Mouse (Mus musculus): ENCODE data around the gene Tmem183a.
A peak's percentile ranks its signal among the peaks of the same experiment; 100 is the strongest.

Gene Tmem183a

GRCm38 (mm10) chr1:134344005-134344950, 17.5 kb downstream of the Tmem183a start:
- peak; percentile 88 to 90 for DNase-seq

DNA sequence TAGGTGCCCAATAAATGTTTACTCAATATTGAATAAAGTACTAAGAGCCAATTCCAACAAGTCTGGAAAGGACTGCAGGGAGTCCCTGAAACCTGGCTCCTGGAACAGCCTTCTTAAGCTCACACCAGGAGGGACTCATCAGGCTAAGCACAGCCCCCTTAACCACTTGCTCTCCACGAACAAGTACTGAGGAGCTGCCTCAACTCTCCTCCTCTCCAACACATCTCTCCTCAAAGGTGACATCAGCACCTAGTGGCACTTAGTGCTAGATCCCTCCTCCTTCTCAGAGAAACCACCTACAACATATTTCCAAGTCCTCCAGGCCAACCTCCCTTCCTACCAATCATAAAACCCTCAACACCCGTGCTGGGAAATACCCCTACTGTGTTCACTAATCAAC, 18.2 kb downstream of the Tmem183a start:
- no peak for DNase-seq

DNA sequence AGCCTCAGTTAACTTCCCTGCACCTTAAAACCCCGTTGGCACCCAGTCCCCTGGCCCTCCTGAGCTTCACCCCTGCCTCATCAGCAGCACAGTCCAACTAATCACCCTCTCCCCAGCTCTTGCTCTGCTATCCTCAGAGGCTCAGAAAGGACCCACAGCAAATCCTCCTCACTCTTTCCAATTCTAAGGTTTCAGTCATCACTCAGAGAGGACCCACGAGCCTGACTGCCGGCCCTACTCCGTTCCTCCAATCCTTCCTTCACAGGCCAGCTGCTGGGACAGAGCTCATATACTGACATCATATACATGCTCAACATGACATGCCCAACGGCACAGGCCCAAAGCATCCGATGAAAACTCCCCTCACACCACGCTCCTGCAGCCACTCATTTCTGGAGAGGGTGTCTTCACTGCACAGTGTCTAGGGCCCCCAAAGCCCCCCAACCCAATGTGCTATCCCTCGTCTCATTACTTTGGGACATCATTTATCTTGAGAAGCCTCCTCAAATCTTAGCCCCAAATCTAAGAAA, 18.9 kb downstream of the Tmem183a start:
- DNase-seq: peak in 1 of 2 experiments; percentile 12

DNA sequence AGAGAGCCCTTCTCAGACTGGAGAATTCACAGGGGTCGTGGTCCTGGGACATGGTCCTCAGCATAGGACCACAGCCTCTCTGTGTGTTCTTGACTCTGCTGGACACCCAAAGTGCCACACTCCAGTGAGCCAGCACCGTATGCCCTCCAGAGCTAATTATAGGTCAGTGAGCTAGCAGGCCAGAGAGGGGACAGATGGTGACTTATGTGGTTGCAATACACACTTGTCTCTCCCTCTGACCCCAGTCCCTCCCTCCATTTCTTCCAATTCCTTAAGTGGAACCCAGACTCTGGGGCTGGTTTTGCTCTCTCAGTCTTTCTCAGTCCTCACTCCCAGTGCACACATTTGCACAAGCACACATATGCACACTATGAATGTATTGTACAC, 19.5 kb downstream of the Tmem183a start:
- no peak for DNase-seq

DNA sequence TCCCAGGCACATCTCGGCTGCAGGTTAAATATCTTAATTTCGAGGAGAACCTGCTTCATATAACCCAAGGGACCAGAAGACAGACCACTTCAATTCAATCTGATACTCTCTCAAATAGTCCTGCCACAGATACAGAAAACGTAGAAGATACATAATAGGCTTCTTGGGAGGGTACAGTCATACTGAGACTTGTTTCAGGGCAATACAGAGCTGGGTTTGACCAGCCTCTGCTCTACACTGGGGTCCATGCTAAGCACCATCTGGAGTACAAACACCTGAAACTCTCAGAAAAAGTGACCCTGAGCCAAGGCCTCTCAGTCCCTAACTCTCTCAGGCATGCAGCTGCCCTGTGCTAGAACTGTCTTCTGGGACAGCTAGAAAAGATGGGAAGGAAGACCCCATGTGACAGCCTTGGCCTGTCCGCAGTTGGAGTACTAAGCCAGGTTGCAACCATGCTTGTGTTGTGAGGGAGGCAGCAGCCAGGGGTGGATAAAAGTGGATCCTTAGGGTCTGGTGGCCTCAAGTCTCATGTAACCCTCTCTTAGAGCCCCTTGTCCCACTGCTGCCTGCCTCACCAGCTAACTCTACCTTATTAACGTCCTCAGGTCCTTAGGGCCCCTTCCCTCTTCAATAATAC, 20.0 kb downstream of the Tmem183a start:
- peak in 1 of 2 experiments; percentile 15 for DNase-seq

DNA sequence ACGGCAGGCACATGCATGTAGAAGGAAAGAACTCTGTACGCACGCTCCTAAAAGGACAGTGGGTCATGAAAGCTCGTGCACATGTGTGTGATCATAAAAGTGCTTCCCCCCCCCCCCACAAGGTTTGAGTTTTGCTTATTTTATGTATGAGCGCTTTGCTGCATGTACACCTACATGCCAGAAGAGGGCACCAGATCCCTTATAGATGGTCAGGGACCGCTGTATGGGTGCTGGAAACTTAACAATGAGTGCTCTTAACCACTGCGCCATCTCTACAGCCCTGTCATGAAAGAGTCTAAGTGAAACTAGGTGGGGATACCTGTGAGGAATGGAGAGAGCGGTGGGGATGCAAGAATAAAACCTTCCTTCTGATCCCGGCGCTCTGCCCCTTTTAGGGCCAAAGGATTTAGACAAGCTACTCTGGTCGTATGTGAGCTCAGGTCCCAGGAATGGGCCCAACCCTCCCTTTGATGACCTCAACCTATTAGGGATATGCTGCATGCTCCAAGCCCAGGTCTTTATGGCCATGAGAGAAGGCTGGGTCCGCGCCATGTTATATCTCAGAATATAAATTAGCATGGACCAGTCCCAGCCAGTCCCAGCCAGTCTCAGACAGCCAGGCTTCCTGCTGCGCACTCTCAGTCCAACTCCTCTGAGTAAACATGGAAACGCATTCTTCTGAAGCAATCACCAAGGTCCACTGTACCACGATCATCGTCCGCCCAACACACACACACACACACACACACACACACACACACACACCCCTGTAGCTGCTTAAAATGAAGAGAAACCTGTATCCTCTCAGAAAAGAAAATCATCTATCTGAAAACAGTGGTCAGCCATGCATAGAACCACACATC, 21.8 kb downstream of the Tmem183a start:
- peak in 1 of 2 experiments; percentile 14 for DNase-seq

GRCm38 (mm10) chr1:134339162-134339561, 22.6 kb downstream of the Tmem183a start:
- no peak for DNase-seq

DNA sequence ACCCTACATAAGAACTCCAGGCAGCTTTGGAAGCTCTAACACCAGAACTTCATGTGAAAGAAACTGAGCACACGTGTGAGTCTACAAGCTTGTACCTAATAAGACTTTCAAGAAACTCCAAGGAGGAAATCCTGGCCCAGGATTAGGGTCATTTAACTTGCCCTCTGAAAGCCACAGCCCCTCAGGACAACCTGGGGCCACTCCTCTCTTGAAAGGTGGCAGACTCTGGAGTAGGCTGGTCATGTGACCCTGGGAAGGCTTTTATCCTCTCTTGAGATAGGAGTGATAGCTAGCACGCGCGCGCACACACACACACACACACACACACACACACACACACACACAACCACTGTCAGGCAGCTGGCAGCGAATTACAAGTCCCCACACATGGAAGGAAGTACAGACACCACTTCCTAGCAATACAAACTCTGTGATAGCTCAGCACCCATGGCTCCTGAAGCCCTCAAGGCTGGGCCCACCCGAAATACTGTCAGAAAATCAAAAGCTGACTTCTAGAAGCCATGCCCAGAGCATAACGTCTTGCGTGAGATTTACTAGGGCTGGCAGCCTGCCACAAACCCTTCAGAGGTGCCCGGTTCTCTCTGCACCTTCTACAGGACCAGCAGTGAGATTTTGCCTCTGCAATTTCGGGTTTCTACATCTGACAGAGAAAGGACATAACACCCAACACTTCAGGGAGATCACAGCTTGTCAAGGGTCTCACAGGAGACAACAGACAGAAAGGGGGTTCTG, 24.6 kb downstream of the Tmem183a start:
- peak in 1 of 2 experiments; percentile 20 for DNase-seq

GRCm38 (mm10) chr1:134335924-134336810, 25.6 kb downstream of the Tmem183a start:
- DNase-seq: peak in 1 of 2 experiments; percentile 21

GRCm38 (mm10) chr1:134335211-134335923, 26.4 kb downstream of the Tmem183a start:
- DNase-seq: peak in 1 of 2 experiments; percentile 16

DNA sequence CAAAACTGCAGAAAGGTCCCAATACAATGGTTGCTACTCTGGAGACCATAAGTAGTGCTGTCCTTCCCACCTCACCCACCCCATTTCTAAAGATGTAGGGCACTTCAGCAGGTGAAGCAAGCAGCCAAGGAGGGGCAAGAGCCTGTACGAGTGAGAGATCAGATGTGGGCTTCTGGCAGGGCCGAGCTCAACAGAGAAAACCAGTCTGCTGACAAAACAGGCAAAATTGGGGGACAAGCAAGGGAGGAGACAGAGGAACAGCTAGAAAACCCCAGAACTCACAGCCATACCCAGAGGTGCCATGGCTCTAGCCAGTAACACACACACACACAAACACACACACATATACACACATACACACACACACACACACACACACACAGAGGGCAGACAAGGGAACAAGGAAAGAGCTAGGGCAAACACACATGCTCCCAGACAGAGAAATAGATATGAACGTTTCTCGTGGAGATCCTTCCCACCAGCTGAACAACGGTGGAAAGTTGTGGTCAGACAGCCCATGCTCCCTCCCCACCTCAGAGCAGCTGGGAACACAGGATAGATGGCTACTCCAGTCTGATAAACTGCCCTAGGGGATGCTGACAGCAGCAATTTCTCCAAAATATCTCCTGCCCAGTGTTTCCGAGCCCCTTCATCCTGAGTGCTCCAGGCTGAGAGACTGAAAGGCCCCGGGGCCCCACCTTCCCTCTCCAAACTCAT, 27.5 kb downstream of the Tmem183a start:
- DNase-seq: peak in 1 of 2 experiments; percentile 15

- DNase-seq: peak in 1 of 2 experiments; percentile 14
Measured at GRCm38 (mm10) chr1:134333371-134334110, 28.2 kb downstream of the Tmem183a start.

- peak; percentile 55 to 60 for DNase-seq
Measured at GRCm38 (mm10) chr1:134332770-134333271, 29.0 kb downstream of the Tmem183a start, which contains the start of gene Ppfia4. Ppfia4 (minus strand) TSS chr1:134332928.

DNA sequence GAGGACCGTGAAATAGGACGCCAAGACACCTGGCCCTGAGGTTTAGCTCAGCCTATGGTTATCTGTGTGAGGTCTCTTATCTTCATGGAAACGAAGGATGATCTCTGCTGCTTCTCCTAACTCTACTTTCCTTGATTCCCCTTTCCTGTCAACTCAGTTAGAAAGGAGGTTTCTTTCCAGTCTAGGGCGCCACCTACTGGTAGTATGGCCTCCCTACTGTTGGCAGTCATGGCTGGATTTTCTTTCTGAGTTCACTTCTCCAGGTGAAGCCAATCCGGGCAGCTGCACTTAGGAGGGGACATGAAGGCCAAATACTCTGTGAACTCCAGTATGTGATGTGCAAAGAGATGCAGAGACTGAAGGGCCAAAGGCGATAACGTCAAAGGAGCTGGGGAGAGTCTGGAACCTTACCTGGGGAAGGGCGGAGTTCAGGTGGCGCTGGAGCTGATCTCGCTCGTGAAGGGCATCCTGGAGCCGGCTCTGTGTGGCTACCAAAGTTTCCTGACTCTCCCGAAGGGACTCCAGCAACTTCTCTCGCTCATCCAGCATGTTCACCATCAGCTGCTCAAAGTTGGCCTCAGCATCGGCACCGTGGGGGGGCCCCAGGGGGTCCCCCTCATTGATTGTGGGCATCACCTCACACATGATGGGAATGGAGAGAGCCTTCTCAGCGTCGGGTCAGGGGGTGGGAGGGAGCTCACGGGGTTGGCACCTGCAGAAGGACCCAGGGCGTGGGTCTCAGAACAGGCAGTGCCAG, 29.7 kb downstream of the Tmem183a start:
- DNase-seq: peak; percentile 46 to 84

DNA sequence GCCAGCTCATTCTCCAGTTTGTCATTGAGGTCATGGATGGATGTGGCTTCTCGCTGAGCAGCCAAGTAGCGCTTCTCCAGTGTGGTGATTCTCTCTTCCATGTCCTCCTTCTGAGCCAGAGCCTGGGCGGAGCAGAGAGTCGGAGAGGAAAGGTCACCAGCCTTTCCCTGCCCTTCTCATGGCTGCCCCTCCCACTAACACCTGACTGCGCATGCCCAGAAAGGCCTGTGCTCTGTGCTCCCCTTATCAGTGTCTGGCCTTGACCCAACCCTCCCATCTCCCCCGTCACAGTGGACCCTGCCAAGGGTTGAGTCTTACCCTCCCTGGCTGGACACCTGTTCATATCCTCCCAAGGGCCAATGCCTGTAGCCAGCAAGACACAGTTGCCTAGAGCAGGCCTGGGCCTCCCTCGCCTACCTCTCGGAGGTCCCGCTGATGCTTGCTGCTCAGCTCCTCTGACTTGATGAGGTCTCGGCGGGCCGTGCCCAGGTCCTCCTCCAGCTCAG, 34.9 kb downstream of the Tmem183a start:
- DNase-seq: no peak

- DNase-seq: peak; percentile 44 to 61
Measured at GRCm38 (mm10) chr1:134322591-134322990, 39.2 kb downstream of the Tmem183a start.

GRCm38 (mm10) chr1:134320691-134321301, 41.0 kb downstream of the Tmem183a start:
- no peak for DNase-seq
